Mouse (Mus musculus) small intestine, adult 2 months (tissue): ENCODE measurements around the gene Gm10717.
"Not testable (repeated sequence)": the region's sequence is repeated elsewhere in the genome, so short reads cannot be mapped to it uniquely, and the experiment has no call there.

ENCODE experiments used
- CTCF ChIP-seq: fragments of 200-500 bp; IDR thresholded peaks from 2 replicates; pipeline ENCODE4 v1.5.1; 2012; ENCODE audit warnings: low read depth, mild to moderate bottlenecking, control low read depth, inconsistent platforms, low read length, moderate library complexity, mixed read lengths; ENCODE audit not compliant: insufficient replicate concordance, insufficient read length; ENCODE audit errors: extremely low read depth
- POLR2A ChIP-seq: fragments of 200-500 bp; IDR thresholded peaks from 2 replicates; pipeline ENCODE4 v1.6.1; 2012; ENCODE audit warnings: low read depth, mild to moderate bottlenecking, control low read depth, inconsistent platforms, low read length, moderate library complexity

GRCm38 (mm10) chr9:3022316-3023008 is 2.8 kb upstream of the Gm10717 start:
- TF ChIP-seq POLR2A, CTCF: not testable (repeated sequence)
